Mouse (Mus musculus): ENCODE results near the gene Ppef1.

GRCm38 (mm10) chrX:160750808-160751207, 15.2 kb upstream of the Ppef1 start:
- TF ChIP-seq POLR2A (IDR thresholded peaks at IDR 0.05; ENCODE audit: control insufficient read depth, low read depth, low read length) (no peak), CTCF (IDR thresholded peaks at IDR 0.05; ENCODE audit: control insufficient read depth, insufficient read depth, insufficient replicate concordance, low read depth, low read length) (no peak)
